Mouse (Mus musculus) right cerebral cortex, postnatal 14 days (tissue): ENCODE measurements around the gene Tmem178b.

Experiments used
- DNase-seq: peaks from one replicate; pipeline ENCODE4 v3.0.0; 2022

Gene Tmem178b

GRCm38 (mm10) chr6:40023592-40024335, 150.7 kb downstream of the Tmem178b start:
- DNase-seq, result no peak

GRCm38 (mm10) chr6:40024336-40024934, 151.4 kb downstream of the Tmem178b start:
- no peak for DNase-seq

GRCm38 (mm10) chr6:40032901-40033300, 159.8 kb downstream of the Tmem178b start:
- DNase-seq, result no peak

- DNase-seq, result no peak
Observed at GRCm38 (mm10) chr6:40033935-40034334, 160.9 kb downstream of the Tmem178b start.

GRCm38 (mm10) chr6:40048969-40049908, 176.2 kb downstream of the Tmem178b start:
- DNase-seq, result peak; percentile 51

- DNase-seq, result no peak
Observed at GRCm38 (mm10) chr6:40049909-40050484, 176.9 kb downstream of the Tmem178b start.

GRCm38 (mm10) chr6:40051698-40052097, 178.6 kb downstream of the Tmem178b start:
- no peak for DNase-seq

- DNase-seq, result no peak
Observed at GRCm38 (mm10) chr6:40052593-40052992, 179.5 kb downstream of the Tmem178b start.

GRCm38 (mm10) chr6:40059466-40059865, 186.4 kb downstream of the Tmem178b start:
- no peak for DNase-seq

- no peak for DNase-seq
Observed at GRCm38 (mm10) chr6:40061327-40062189, 188.5 kb downstream of the Tmem178b start.

- DNase-seq, result peak; percentile 31
Observed at GRCm38 (mm10) chr6:40062190-40062501, 189.1 kb downstream of the Tmem178b start.

- DNase-seq, result no peak
Observed at GRCm38 (mm10) chr6:40063438-40063837, 190.4 kb downstream of the Tmem178b start.

- DNase-seq, result no peak
Observed at GRCm38 (mm10) chr6:40063899-40064298, 190.8 kb downstream of the Tmem178b start.

GRCm38 (mm10) chr6:40064342-40064741, 191.3 kb downstream of the Tmem178b start:
- DNase-seq, result no peak

GRCm38 (mm10) chr6:40068467-40068866, 195.4 kb downstream of the Tmem178b start:
- no peak for DNase-seq

- DNase-seq, result no peak
Observed at GRCm38 (mm10) chr6:40071007-40071406, 197.9 kb downstream of the Tmem178b start.

- DNase-seq, result no peak
Observed at GRCm38 (mm10) chr6:40076089-40076488, 203.0 kb downstream of the Tmem178b start.

- no peak for DNase-seq
Observed at GRCm38 (mm10) chr6:40076670-40077313, 203.7 kb downstream of the Tmem178b start.

- DNase-seq, result no peak
Observed at GRCm38 (mm10) chr6:40078353-40078752, 205.3 kb downstream of the Tmem178b start.

GRCm38 (mm10) chr6:40083726-40084125, 210.7 kb downstream of the Tmem178b start:
- no peak for DNase-seq

GRCm38 (mm10) chr6:40091250-40091651, 218.2 kb downstream of the Tmem178b start:
- DNase-seq, result no peak

- DNase-seq, result no peak
Observed at GRCm38 (mm10) chr6:40098498-40098897, 225.4 kb downstream of the Tmem178b start.
